Mouse (Mus musculus): Measurements from ENCODE around the gene Zfp52. TPM values are rescaled to one million over a fixed set of nuclear protein-coding genes. Genes with fewer than 3 reads are reported as not detected.
A peak's percentile ranks its signal among the peaks of the same experiment; 100 is the strongest.

The Zfp52 gene
- 2.1 and 2.9 TPM in 2 replicates for polyA plus RNA-seq (2014; fragmentation: Nextera tagmentation; extraction: Ambion mirVana)

DNA sequence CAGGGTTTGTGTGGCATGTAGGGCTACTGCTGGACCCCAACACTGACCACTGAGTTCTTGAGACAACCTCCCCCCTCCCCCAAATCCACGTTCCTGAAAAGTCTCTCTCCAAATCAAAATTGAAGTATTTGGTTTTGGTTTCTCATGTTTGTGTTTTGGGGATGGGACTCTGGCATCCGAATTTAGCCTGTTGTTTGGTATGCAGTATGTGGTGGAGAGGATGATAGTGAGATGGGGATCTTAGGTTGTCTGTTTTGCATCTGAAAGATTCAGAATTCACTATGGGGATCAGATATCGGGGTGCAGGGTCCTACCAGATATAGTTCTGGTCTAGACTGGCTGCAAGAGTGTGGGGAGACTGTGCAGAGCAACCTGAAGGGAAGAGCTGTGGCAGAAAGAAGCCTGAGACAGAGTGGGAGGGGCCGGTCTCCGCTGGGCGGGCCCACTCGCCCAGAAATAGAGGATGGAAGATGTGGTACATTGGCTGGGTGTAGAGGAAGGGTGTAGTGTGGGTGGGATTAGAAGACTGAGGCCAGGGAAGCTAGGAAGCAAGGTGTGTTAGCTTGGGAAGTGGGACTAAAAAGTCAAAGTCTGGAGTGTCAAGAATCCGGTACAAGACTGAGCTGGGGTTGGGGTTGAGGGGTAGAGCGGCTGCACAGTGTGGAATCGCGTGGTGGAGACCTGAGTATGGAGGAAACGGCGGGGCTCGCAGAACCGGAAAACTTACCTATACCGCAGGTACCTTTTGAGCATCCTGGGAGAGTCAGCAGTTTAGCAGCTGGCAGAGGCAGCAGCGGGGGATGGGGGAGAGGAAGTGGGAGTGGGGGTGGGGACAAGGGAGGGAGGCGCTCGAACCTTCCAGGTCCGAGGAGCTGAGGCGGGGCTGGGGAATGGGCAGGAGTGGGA lies at the start of gene Zfp52:
Zfp52 (plus strand) TSS at position 444 of the 906 bp plus-strand sequence.
- H3K27ac ChIP-seq (ENCODE audit: low read depth, low read length), result no peak within 1 kb of the TSS
- ATAC-seq (ENCODE audit: low FRiP score) (peak; percentile 29), DNase-seq (ENCODE audit: low spot score) (peak; percentile 49)
- WGBS, result 5% methylated on average over 20 of the region's 21 CpGs
- peak within 1 kb of the TSS; percentile 65 for H3K4me2 ChIP-seq (replicated peaks; ENCODE audit: low read depth, low read length)
- no peaks in the 10 kb centered on the region for H3K9me3 ChIP-seq (ENCODE audit: control insufficient read depth, low read length)
- H3K4me3 ChIP-seq (ENCODE audit: low read depth, low read length), result peak within 1 kb of the TSS; percentile 36
- H3K4me1 ChIP-seq (replicated peaks; ENCODE audit: control insufficient read depth, insufficient read depth, low read length), result no peaks in the 10 kb centered on the region
- no peaks in the 10 kb centered on the region for H3K27me3 ChIP-seq (ENCODE audit: control insufficient read depth, insufficient read depth, low read length)
- H3K9ac ChIP-seq (ENCODE audit: low read depth, low read length), result peak within 1 kb of the TSS; percentile 56
- H3K36me3 ChIP-seq (ENCODE audit: control insufficient read depth, insufficient read depth, low read length), result no peaks in the 10 kb centered on the region

DNA sequence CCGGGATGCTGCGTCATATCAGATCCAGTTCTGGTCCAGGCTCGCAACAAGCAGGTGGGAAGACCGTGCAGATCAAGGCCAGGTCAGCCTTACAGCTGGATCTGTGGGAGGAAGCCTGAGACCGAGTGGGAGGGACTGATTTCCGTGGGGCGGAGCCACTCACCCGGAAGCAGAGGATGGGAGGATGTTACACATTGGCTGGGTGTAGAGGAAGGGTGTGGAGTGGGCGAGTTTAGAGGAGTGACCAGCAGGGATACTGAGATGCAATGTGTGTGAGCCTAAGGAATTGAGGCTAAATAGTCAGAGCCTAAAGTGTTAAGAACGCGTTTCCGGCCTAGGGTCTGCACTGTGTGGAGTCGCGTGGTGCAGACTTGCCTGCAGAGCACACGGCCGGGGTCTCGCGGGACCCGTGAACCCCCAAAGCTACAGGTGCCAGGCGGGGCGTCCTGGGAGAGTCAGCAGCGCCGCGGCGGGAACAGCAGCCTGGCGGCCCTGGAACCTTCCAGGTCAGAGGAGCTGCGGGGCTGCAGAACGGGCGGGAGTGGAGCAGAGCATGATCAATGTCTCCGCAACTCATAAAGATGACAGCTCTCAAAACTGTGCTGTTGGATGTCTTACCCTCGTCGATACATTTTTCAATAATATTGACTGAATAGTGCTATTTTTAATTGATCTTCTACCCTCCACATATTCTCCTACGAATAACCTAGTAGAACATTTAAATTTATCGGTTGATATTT lies 46.4 kb upstream of the Zfp52 start, which contains the start of gene Zfp53:
Zfp53 (plus strand) TSS at position 239 of the 740 bp plus-strand sequence.
- Histone ChIP-seq H3K9me3 (ENCODE audit: control insufficient read depth, low read length) (no peaks in the 10 kb centered on the region), H3K4me2 (replicated peaks; ENCODE audit: low read depth, low read length) (peak within 1 kb of the TSS; percentile 81), H3K27me3 (ENCODE audit: control insufficient read depth, insufficient read depth, low read length) (no peaks in the 10 kb centered on the region), H3K9ac (ENCODE audit: low read depth, low read length) (peak within 1 kb of the TSS; percentile 68), H3K27ac (ENCODE audit: low read depth, low read length) (no peak within 1 kb of the TSS), H3K4me3 (ENCODE audit: low read depth, low read length) (peak within 1 kb of the TSS; percentile 74), H3K36me3 (ENCODE audit: control insufficient read depth, insufficient read depth, low read length) (no peaks in the 10 kb centered on the region), H3K4me1 (replicated peaks; ENCODE audit: control insufficient read depth, insufficient read depth, low read length) (no peaks in the 10 kb centered on the region)
- DNase-seq (ENCODE audit: low spot score) (peak; percentile 79), ATAC-seq (ENCODE audit: low FRiP score) (peak; percentile 99)
- 1% methylated on average over 34 of the region's 34 CpGs for whole genome bisulfite sequencing

DNA sequence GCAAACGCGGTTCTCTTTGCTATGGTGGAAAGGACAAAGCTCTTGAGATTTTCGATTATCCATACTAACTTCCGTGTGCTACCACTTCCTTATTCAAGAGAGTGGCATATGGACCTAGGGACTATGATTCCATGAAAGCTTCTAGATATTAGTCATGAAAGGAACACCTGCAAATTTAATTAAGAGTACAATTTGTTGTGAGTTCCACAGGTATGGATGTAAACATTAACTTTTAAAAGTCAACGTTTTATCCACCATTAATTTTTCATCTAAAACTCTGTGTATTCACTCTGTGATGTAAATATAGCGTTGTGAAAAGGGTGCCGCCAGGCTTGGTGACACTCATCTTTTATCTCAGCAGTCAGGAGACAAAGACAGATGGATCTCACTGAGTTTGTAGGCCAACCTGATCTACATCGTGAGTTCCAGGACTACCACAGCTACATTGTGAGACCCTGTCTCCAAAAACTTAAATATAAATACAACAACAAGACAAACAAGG lies 45.8 kb upstream of the Zfp52 start:
- no peak overlapping the region for H3K27ac ChIP-seq (ENCODE audit: low read depth, low read length)

DNA sequence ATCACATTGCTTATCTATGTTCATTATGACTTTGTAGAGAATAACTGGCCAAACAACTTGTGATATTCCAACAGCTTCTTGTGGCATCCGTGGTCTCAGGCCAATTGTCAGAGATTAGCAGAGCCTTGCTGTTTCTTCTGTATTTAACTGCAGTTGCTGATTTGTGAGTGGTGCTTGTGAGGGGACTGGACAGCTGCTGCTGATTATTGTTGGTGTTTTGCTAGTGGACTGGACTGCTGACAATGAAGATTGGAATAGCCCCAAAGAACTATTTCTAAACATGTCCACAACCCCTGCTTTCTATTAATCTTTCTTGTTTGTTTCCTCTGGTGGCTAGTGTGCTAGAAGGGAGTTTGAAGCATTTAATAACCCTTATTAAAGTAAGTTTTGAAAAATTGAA lies 34.0 kb upstream of the Zfp52 start:
- H3K36me3 ChIP-seq (ENCODE audit: control insufficient read depth, insufficient read depth, low read length), result no peaks in the 10 kb centered on the region
- H3K27ac ChIP-seq (ENCODE audit: low read depth, low read length), result no peak overlapping the region
- no peak overlapping the region for H3K4me3 ChIP-seq (ENCODE audit: low read depth, low read length)
- no peak overlapping the region for H3K9ac ChIP-seq (ENCODE audit: low read depth, low read length)
- WGBS, result 96% methylated on average over 1 of the region's 1 CpGs
- no peak for ATAC-seq (ENCODE audit: low FRiP score)
- no peak for DNase-seq (ENCODE audit: low spot score)
- H3K4me1 ChIP-seq (replicated peaks; ENCODE audit: control insufficient read depth, insufficient read depth, low read length), result no peaks in the 10 kb centered on the region
- no peaks in the 10 kb centered on the region for H3K27me3 ChIP-seq (ENCODE audit: control insufficient read depth, insufficient read depth, low read length)
- H3K9me3 ChIP-seq (ENCODE audit: control insufficient read depth, low read length), result no peaks in the 10 kb centered on the region
- no peak overlapping the region for H3K4me2 ChIP-seq (replicated peaks; ENCODE audit: low read depth, low read length)

More for the DNA sequence above, 45.8 kb upstream of the Zfp52 start:
- Histone ChIP-seq H3K27me3 (ENCODE audit: control insufficient read depth, insufficient read depth, low read length) (no peaks in the 10 kb centered on the region), H3K9ac (ENCODE audit: low read depth, low read length) (peak overlapping the region; percentile 68), H3K4me3 (ENCODE audit: low read depth, low read length) (peak overlapping the region; percentile 74), H3K4me2 (replicated peaks; ENCODE audit: low read depth, low read length) (peak overlapping the region; percentile 81), H3K9me3 (ENCODE audit: control insufficient read depth, low read length) (no peaks in the 10 kb centered on the region), H3K4me1 (replicated peaks; ENCODE audit: control insufficient read depth, insufficient read depth, low read length) (no peaks in the 10 kb centered on the region), H3K36me3 (ENCODE audit: control insufficient read depth, insufficient read depth, low read length) (no peaks in the 10 kb centered on the region)
- peak; percentile 11; the same call in 1 of the 2 replicates for ATAC-seq (ENCODE audit: low FRiP score)
- WGBS, result 20% methylated on average over 8 of the region's 8 CpGs
- peak; percentile 14 for DNase-seq (ENCODE audit: low spot score)

DNA sequence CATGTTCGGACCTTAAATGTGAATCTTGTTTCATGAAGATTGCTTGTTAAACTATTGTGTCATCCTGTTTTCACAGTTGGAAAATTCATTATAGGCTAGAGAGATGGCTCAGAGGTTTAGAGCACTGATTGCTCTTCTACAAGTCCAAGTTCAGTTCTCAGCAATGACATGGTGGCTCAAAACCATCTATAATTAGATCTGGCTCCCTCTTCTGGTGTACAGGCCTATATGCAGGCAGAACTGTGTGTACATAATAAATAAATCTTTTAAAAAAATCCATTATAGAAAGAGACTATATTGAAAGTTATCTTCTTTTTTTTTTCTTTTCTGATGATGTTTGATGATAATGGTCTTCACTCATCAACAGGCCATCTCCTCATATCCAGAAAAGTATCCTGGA lies 30.8 kb upstream of the Zfp52 start:
- no peak for ATAC-seq (ENCODE audit: low FRiP score)
- no peak overlapping the region for H3K4me2 ChIP-seq (replicated peaks; ENCODE audit: low read depth, low read length)
- DNase-seq (ENCODE audit: low spot score), result no peak
- 90% methylated on average over 1 of the region's 1 CpGs for WGBS
- no peaks in the 10 kb centered on the region for H3K9me3 ChIP-seq (ENCODE audit: control insufficient read depth, low read length)
- no peaks in the 10 kb centered on the region for H3K4me1 ChIP-seq (replicated peaks; ENCODE audit: control insufficient read depth, insufficient read depth, low read length)
- no peaks in the 10 kb centered on the region for H3K36me3 ChIP-seq (ENCODE audit: control insufficient read depth, insufficient read depth, low read length)
- H3K4me3 ChIP-seq (ENCODE audit: low read depth, low read length), result no peak overlapping the region
- H3K9ac ChIP-seq (ENCODE audit: low read depth, low read length), result no peak overlapping the region
- H3K27me3 ChIP-seq (ENCODE audit: control insufficient read depth, insufficient read depth, low read length), result no peaks in the 10 kb centered on the region
- H3K27ac ChIP-seq (ENCODE audit: low read depth, low read length), result no peak overlapping the region

DNA sequence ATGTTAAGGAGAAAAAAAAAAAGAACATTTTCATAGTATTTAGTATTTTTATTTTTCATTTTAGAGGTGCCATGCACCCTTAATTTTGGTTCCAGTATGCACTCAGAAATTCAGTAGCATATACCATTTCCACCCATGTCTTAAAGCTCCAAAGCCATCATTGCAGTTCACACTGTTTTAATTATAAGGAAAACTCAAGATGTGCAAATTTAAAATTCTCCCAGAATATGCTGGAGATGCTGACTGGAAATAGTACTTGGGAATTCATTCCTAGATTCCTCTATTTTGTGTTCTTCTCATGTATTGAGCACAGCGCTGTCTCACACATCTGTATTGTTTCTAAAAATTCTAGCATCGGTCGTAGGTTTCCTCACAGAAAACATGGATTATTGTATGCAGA lies 29.1 kb upstream of the Zfp52 start:
- H3K4me2 ChIP-seq (replicated peaks; ENCODE audit: low read depth, low read length), result no peak overlapping the region
- ATAC-seq (ENCODE audit: low FRiP score) (no peak), DNase-seq (ENCODE audit: low spot score) (no peak)
- no peaks in the 10 kb centered on the region for H3K9me3 ChIP-seq (ENCODE audit: control insufficient read depth, low read length)
- H3K27ac ChIP-seq (ENCODE audit: low read depth, low read length), result no peak overlapping the region
- 97% methylated on average over 3 of the region's 3 CpGs for WGBS
- no peak overlapping the region for H3K9ac ChIP-seq (ENCODE audit: low read depth, low read length)
- H3K27me3 ChIP-seq (ENCODE audit: control insufficient read depth, insufficient read depth, low read length), result no peaks in the 10 kb centered on the region
- no peaks in the 10 kb centered on the region for H3K36me3 ChIP-seq (ENCODE audit: control insufficient read depth, insufficient read depth, low read length)
- no peak overlapping the region for H3K4me3 ChIP-seq (ENCODE audit: low read depth, low read length)
- H3K4me1 ChIP-seq (replicated peaks; ENCODE audit: control insufficient read depth, insufficient read depth, low read length), result no peaks in the 10 kb centered on the region

DNA sequence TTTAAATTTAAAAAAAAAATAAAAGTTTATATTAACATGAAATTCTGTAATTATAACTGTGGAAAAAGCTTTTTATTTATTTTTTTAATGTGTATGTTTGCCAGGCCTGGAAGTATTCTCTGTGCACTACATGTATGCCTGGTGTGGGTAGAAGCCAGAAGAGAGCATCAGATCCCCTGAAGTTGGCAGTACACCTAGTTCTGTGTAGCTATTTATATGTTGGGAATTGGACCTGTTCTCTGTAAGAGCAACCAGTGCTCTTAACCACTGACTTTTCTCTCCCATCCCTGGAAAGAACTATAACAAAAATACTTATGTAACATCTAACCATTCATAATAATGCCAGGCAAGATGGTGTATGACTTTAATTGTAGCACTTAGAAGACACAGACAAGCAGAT lies 25.6 kb upstream of the Zfp52 start:
- Histone ChIP-seq H3K9ac (ENCODE audit: low read depth, low read length) (no peak overlapping the region), H3K4me1 (replicated peaks; ENCODE audit: control insufficient read depth, insufficient read depth, low read length) (no peaks in the 10 kb centered on the region), H3K27ac (ENCODE audit: low read depth, low read length) (no peak overlapping the region), H3K4me2 (replicated peaks; ENCODE audit: low read depth, low read length) (no peak overlapping the region), H3K27me3 (ENCODE audit: control insufficient read depth, insufficient read depth, low read length) (no peaks in the 10 kb centered on the region), H3K36me3 (ENCODE audit: control insufficient read depth, insufficient read depth, low read length) (no peaks in the 10 kb centered on the region), H3K4me3 (ENCODE audit: low read depth, low read length) (no peak overlapping the region), H3K9me3 (ENCODE audit: control insufficient read depth, low read length) (no peaks in the 10 kb centered on the region)
- no peak for ATAC-seq (ENCODE audit: low FRiP score)
- no peak for DNase-seq (ENCODE audit: low spot score)

DNA sequence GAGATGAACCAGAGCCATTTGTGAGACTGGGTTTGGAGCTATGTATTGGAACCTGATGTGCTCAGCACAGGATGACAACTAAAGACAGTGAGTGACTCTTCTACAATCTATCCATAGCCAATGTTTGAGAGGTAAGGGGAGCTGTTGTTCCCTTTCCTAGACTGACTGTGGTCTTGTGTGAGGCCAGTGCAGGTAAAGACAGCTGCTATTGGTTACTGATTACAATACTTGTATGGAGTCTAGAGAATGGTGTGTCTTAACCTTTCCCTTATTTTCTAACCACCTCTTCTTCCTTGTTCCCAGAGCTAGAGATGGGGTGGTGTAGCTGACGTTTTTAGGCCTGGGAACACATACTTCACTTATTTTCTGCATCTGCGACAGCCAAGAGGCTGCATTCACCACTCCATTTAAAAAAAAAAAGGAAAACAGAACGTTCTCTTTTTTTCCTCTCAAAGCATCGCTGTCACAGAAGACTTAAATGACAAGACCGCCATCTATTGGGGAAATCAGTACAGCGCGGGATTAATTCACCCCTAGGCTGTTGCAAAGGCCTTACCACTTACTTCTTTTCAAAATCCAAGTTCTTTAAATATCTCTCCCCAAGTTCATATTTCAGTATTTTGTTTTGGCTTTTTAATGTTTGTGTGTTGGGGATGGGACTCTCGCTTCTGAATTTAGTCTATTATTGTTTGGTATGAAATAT lies 19.8 kb upstream of the Zfp52 start:
- WGBS, result 2% methylated on average over 8 of the region's 8 CpGs

More for the DNA sequence above, 19.8 kb upstream of the Zfp52 start:
- DNase-seq (ENCODE audit: low spot score) (peak; percentile 78), ATAC-seq (ENCODE audit: low FRiP score) (peak; percentile 66)
- H3K27ac ChIP-seq (ENCODE audit: low read depth, low read length), result 0 out of 2 replicates have a peak overlapping the region, but pooled peaks have one; percentile 42
- no peaks in the 10 kb centered on the region for H3K36me3 ChIP-seq (ENCODE audit: control insufficient read depth, insufficient read depth, low read length)
- no peak overlapping the region for H3K9ac ChIP-seq (ENCODE audit: low read depth, low read length)
- H3K4me2 ChIP-seq (replicated peaks; ENCODE audit: low read depth, low read length), result peak overlapping the region; percentile 55
- H3K9me3 ChIP-seq (ENCODE audit: control insufficient read depth, low read length), result no peaks in the 10 kb centered on the region
- H3K27me3 ChIP-seq (ENCODE audit: control insufficient read depth, insufficient read depth, low read length), result no peaks in the 10 kb centered on the region
- H3K4me3 ChIP-seq (ENCODE audit: low read depth, low read length), result peak overlapping the region; percentile 46
- no peaks in the 10 kb centered on the region for H3K4me1 ChIP-seq (replicated peaks; ENCODE audit: control insufficient read depth, insufficient read depth, low read length)

Measured in hindbrain, embryonic 11.5 days (tissue).